Mouse (Mus musculus): ENCODE measurements around the gene Abhd14b.

The Abhd14b gene

DNA sequence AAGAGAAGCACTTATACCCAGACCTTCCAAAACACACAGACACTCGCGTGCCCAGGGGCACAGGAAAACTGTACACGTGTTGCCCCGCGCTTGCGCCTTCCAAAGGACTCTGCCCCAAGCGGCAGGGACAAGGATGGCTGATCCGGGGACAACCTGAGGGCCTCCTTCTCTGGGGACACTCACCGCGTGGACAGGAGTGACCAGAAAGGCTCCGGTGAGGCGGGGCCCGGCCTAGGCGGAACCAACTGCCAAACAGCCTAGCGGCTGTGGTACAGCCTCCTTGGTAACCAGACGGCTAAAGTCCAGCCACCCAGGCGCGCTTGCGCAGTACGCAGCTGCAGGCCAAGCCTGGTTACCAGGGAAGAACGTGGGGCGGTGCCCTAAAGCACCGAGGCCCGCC, at the start of gene Abhd14b, which contains the start of gene Abhd14a:
TSS of gene Abhd14b (plus strand) at position 112 of the 400 bp plus-strand sequence.
TSS of gene Abhd14a (minus strand) at position 331 of the 400 bp plus-strand sequence.
- peak; percentile 90 for ATAC-seq (ENCODE audit: insufficient number of reproducible peaks, low FRiP score, low TSS enrichment)

- ATAC-seq (ENCODE audit: insufficient number of reproducible peaks, low FRiP score, low TSS enrichment): no peak
Observed at GRCm38 (mm10) chr9:106397733-106398132, 49.5 kb upstream of the Abhd14b start.

DNA sequence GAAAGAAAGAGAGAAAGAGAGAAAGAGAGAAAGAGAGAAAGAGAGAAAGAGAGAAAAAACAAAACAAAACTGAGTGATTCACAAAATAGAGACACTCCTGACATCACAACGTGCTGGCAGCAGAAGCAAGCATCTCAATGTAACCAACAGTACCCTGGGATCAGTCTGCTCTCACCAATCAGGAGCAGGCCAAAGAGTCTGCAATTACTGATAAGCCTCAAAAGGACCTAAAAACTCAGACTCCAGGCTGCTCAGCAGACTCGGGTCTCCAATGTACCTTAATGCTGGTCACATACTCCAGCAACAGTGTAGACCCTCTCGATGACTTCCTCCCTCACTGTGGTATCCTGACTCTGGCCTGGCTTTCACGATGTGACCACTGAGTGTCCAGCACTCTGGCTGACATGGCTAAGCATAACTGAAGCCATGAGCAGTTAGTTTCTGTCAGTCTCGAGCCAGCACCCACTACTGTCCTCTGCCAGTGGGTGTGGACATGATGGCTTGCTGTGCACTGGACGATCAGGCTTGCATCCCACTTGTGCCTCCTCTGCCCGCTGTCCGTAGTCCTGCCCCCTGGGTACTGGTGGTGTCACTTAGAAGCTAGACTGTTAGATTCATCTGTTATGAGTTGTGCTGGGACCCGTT, 48.5 kb upstream of the Abhd14b start:
- ATAC-seq (ENCODE audit: insufficient number of reproducible peaks, low FRiP score, low TSS enrichment): no peak

DNA sequence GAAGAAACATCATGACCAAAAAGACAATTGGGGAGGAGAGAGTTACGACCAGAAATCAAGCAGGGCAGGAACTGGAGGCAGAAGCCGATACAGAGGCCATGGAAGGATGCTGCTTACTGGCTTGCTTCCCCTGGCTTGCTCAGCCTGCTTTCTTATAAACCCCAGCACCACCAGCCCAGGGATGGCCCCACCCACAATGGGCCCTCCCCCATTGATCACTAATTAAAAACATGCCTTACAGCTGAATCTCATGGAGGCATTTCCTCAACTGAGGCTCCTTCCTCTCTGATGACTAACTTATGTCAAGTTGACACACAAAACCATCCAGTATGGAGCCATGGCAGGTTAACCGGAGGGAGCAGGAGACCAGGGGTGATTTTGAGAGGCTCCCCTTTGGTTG, 47.5 kb upstream of the Abhd14b start:
- ATAC-seq (ENCODE audit: insufficient number of reproducible peaks, low FRiP score, low TSS enrichment): no peak

GRCm38 (mm10) chr9:106402149-106402548, 45.1 kb upstream of the Abhd14b start:
- ATAC-seq (ENCODE audit: insufficient number of reproducible peaks, low FRiP score, low TSS enrichment): no peak

DNA sequence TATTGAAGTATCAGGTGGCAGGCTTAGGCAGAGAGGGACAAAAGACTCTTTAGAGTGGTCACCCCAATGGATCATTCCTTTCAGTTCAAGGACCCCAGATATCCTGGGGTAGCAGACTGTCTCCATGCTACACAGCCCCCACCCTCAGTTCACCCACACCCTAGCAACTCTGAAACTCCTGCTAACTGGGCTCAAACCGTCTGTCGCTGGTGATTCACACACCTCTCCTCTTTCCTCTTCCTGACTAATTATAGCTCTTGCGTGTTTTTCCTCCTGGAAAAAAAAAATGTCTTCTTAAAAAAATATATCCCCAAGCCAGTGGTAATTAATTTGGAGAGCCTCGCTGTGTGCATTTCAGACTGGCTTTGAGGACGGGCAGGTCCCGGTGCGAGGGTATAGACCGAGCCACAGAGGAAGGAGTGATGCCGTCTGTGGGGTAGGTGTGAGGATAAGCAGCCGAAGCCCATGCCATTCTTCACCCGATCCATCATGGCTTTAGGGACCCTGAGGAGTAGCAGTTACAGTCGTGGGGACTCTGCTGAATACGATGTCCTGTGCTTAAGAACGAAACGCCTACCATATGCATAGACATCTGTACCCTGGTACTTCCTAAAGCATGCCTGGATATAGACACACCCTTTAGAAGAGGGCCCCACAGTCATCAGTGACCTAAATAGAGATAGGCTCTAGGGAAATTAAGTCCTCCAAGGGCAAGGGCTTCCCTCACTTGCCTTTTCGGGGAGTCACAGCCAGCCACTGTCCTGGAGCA, 44.5 kb upstream of the Abhd14b start:
- ATAC-seq (ENCODE audit: insufficient number of reproducible peaks, low FRiP score, low TSS enrichment): no peak

- ATAC-seq (ENCODE audit: insufficient number of reproducible peaks, low FRiP score, low TSS enrichment): no peak
Observed at GRCm38 (mm10) chr9:106405275-106405674, 42.0 kb upstream of the Abhd14b start.

DNA sequence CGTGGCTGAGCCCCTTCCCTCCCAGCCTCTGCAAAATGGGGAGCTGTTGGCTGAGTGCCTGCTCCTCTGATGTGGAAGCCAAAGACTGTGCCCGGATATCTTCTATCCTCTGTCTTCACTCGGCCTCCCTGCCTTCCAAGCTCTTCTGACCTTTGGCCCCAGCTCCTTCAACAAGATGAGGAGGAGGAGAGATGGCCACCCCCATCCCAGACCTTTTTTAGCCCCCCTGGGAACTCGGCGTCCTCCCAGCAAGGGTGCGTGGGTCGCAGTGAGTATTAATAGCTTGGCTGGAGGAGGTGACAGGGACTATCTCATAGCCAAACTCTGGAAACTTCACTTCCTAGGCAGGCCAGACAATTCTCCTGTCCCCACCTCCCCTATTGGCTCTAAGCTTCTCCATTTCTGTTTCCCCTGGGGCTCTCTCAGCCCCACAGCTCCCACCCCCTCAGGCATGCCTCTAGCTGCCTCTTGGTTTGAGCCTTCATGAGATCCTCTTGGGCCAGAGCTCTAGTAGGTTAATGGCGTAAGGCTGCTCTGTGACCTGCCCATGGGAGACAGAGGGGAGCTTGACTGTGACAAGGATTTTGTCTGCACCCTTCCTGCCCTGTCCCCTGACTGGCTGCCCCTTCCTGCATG, 40.7 kb upstream of the Abhd14b start:
- ATAC-seq (ENCODE audit: insufficient number of reproducible peaks, low FRiP score, low TSS enrichment): no peak

DNA sequence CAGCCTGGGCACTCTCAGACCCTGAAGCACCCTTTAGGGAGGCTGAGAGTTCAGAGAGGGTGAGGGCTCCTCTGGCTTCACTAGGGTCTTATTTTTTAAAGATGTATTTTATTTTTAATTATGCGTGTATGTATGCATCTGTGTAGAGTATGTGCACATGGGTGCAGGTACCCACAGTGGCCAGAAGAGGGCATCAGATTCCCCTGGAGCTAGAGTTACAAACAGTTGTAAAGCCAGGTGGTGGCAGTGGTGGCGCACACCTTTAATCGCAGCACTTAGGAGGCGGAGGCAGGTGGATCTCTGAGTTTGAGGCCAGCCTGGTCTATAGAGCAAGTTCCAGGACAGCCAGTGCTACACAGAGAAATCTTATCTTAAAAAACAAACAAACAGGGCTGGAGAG, 38.2 kb upstream of the Abhd14b start:
- ATAC-seq (ENCODE audit: insufficient number of reproducible peaks, low FRiP score, low TSS enrichment): no peak

DNA sequence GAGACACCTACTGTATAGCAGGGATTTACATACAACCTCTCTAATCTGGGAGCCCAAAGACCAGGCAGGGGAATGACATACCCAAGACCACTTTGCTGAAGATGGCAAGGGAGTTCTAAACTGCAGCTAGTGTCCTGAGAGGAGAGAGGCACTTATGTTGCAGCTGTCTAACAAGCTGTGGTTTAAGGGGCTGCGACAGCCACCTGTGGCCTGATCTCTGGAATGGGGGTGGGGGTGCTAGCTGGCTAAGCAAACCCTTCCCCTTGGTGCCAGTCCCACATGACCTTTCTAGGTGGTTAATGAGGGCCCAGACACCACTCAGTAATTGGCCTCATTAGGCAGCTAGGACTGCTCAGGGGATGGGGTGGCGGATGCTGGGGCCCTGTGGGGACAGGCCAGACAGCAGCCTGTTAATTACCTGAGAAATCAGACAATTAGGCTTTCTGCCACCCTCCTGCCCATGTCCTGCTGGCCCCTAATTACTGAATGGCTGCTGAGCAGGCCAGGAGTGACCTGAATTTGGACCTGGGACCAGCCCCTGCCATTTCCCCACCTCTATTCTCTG, 37.1 kb upstream of the Abhd14b start:
- no peak for ATAC-seq (ENCODE audit: insufficient number of reproducible peaks, low FRiP score, low TSS enrichment)

GRCm38 (mm10) chr9:106411091-106411594, 36.1 kb upstream of the Abhd14b start:
- ATAC-seq (ENCODE audit: insufficient number of reproducible peaks, low FRiP score, low TSS enrichment): no peak

GRCm38 (mm10) chr9:106411729-106412128, 35.5 kb upstream of the Abhd14b start:
- ATAC-seq (ENCODE audit: insufficient number of reproducible peaks, low FRiP score, low TSS enrichment): no peak

DNA sequence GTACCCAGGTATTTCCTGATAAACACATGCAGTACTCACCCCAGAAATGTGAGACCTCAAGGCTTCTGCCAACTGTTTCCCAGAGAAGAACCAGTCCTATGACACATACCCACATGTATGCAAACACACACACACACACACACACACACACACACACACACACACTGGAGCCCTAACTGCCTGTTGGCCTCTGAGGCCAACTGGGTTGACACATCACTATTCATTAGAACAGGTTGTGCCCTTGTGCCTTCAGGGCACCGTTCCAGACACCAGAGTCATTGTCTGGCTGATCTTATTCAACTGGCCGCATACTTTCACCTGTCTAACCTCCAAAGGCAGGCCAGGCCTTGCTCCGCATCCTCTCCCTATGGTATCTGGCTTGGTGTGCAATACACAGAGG, 35.0 kb upstream of the Abhd14b start:
- no peak for ATAC-seq (ENCODE audit: insufficient number of reproducible peaks, low FRiP score, low TSS enrichment)

DNA sequence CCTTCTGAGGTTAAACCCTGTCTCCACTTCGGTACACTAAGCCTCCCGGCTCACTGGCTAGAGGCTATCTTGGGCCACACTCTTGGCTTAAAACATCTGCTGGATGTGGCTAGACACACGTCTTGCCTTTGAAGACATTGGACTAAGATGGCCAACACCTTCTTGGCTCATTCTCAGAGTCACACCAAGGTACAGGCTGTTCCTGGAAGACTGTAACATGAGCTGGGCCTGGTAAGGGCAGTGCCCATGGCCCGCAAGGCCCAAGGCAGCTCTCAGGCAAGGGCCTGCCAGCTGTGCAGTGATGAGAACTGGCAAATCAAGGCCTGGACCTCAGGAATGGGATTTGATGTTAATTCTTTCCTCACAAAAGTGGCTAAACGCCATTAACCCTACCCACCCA, 33.7 kb upstream of the Abhd14b start:
- no peak for ATAC-seq (ENCODE audit: insufficient number of reproducible peaks, low FRiP score, low TSS enrichment)

GRCm38 (mm10) chr9:106416826-106417225, 30.4 kb upstream of the Abhd14b start:
- no peak for ATAC-seq (ENCODE audit: insufficient number of reproducible peaks, low FRiP score, low TSS enrichment)

GRCm38 (mm10) chr9:106417841-106418625, 29.2 kb upstream of the Abhd14b start:
- ATAC-seq (ENCODE audit: insufficient number of reproducible peaks, low FRiP score, low TSS enrichment): peak; percentile 27; the same call in 1 of the 2 replicates

DNA sequence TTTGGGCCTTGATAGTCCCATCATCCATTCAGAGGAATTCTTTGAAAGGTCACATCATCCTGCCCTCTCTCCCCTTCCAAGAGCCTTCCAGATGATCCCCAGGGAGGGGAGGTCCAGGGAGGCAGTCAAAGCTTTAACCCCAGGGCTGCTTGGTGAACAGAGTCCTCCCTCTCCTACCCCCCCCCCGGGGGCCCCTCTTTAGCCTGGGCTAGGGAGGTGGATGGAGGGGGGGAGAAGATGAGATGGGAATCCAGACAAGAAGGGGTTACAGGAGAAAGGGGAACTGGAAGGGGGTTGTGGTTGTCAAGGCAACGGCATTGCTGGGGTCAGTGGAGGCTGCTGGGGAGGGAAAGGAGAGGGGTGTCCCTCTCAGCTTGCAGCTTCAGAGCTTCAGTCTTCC, 26.7 kb upstream of the Abhd14b start:
- no peak for ATAC-seq (ENCODE audit: insufficient number of reproducible peaks, low FRiP score, low TSS enrichment)

GRCm38 (mm10) chr9:106421033-106421864, 26.0 kb upstream of the Abhd14b start:
- no peak for ATAC-seq (ENCODE audit: insufficient number of reproducible peaks, low FRiP score, low TSS enrichment)

- ATAC-seq (ENCODE audit: insufficient number of reproducible peaks, low FRiP score, low TSS enrichment): peak; percentile 65; the same call in 1 of the 2 replicates
Observed at GRCm38 (mm10) chr9:106421865-106422160, 25.4 kb upstream of the Abhd14b start.
